Mouse (Mus musculus): ENCODE measurements at regions not wholly inside any gene's neighbourhood (a gene's known extent, or its start where the extent isn't known, plus 50 kb on each side); places are given as distances from the start of the nearest gene placed in this dataset.
A peak's percentile ranks its signal among the peaks of the same experiment; 100 is the strongest.
"Not testable (repeated sequence)": the region's sequence is repeated elsewhere in the genome, so short reads cannot be mapped to it uniquely, and the experiment has no call there.

GRCm38 (mm10) chr8:46355066-46355465 lies 60.6 kb upstream of the Helt start:
- Histone ChIP-seq H3K4me3 (ENCODE audit: low read length) (no peak overlapping the region), H3K27ac (ENCODE audit: low read length) (no peak overlapping the region), H3K9ac (ENCODE audit: low read depth, low read length) (no peak overlapping the region), H3K4me1 (ENCODE audit: control insufficient read depth, insufficient read depth, low read length) (no peaks in the 10 kb centered on the region), H3K27me3 (replicated peaks; ENCODE audit: control insufficient read depth, insufficient read depth, low read length) (no peaks in the 10 kb centered on the region), H3K36me3 (ENCODE audit: control insufficient read depth, insufficient read depth, low read length) (no peaks in the 10 kb centered on the region), H3K9me3 (ENCODE audit: control insufficient read depth, low read length) (no peaks in the 10 kb centered on the region), H3K4me2 (ENCODE audit: low read depth, low read length) (no peak overlapping the region)
- no peak for ATAC-seq
- WGBS, result 91% methylated on average over 4 of the region's 4 CpGs

GRCm38 (mm10) chr8:46357961-46358360 lies 63.5 kb upstream of the Helt start:
- H3K27ac ChIP-seq (ENCODE audit: low read length); H3K9me3 ChIP-seq (ENCODE audit: control insufficient read depth, low read length); H3K36me3 ChIP-seq (ENCODE audit: control insufficient read depth, insufficient read depth, low read length); H3K9ac ChIP-seq (ENCODE audit: low read depth, low read length); H3K4me3 ChIP-seq (ENCODE audit: low read length); H3K4me1 ChIP-seq (ENCODE audit: control insufficient read depth, insufficient read depth, low read length); H3K4me2 ChIP-seq (ENCODE audit: low read depth, low read length); ATAC-seq; H3K27me3 ChIP-seq (replicated peaks; ENCODE audit: control insufficient read depth, insufficient read depth, low read length): not testable (repeated sequence)
- WGBS, result 94% methylated on average over 9 of the region's 9 CpGs

GRCm38 (mm10) chr8:46362871-46363306 lies 68.4 kb upstream of the Helt start:
- Histone ChIP-seq H3K4me1 (ENCODE audit: control insufficient read depth, insufficient read depth, low read length) (no peaks in the 10 kb centered on the region), H3K27ac (ENCODE audit: low read length) (no peak overlapping the region), H3K27me3 (replicated peaks; ENCODE audit: control insufficient read depth, insufficient read depth, low read length) (no peaks in the 10 kb centered on the region), H3K9ac (ENCODE audit: low read depth, low read length) (no peak overlapping the region), H3K4me3 (ENCODE audit: low read length) (no peak overlapping the region), H3K9me3 (ENCODE audit: control insufficient read depth, low read length) (no peaks in the 10 kb centered on the region), H3K36me3 (ENCODE audit: control insufficient read depth, insufficient read depth, low read length) (no peaks in the 10 kb centered on the region), H3K4me2 (ENCODE audit: low read depth, low read length) (no peak overlapping the region)
- WGBS, result 87% methylated on average over 2 of the region's 2 CpGs
- peak; percentile 40; the same call in 1 of the 2 replicates for ATAC-seq

GRCm38 (mm10) chr8:46365711-46366110 lies 71.2 kb upstream of the Helt start:
- ATAC-seq, result no peak

GRCm38 (mm10) chr8:46367125-46367524 lies 72.7 kb upstream of the Helt start:
- Histone ChIP-seq H3K9ac (ENCODE audit: low read depth, low read length) (no peak overlapping the region), H3K27ac (ENCODE audit: low read length) (no peak overlapping the region), H3K4me2 (ENCODE audit: low read depth, low read length) (no peak overlapping the region), H3K4me1 (ENCODE audit: control insufficient read depth, insufficient read depth, low read length) (no peaks in the 10 kb centered on the region), H3K4me3 (ENCODE audit: low read length) (no peak overlapping the region), H3K36me3 (ENCODE audit: control insufficient read depth, insufficient read depth, low read length) (no peaks in the 10 kb centered on the region), H3K27me3 (replicated peaks; ENCODE audit: control insufficient read depth, insufficient read depth, low read length) (no peaks in the 10 kb centered on the region), H3K9me3 (ENCODE audit: control insufficient read depth, low read length) (no peaks in the 10 kb centered on the region)
- WGBS, result 81% methylated on average over 3 of the region's 3 CpGs
- no peak for ATAC-seq

More at GRCm38 (mm10) chr8:46365711-46366110, 71.2 kb upstream of the Helt start:
- H3K4me1 ChIP-seq (ENCODE audit: control insufficient read depth, insufficient read depth, low read length), result no peaks in the 10 kb centered on the region
- no peak overlapping the region for H3K4me3 ChIP-seq (ENCODE audit: low read length)
- no peak overlapping the region for H3K9ac ChIP-seq (ENCODE audit: low read depth, low read length)
- WGBS, result 79% methylated on average over 5 of the region's 5 CpGs
- H3K27me3 ChIP-seq (replicated peaks; ENCODE audit: control insufficient read depth, insufficient read depth, low read length), result no peaks in the 10 kb centered on the region
- H3K36me3 ChIP-seq (ENCODE audit: control insufficient read depth, insufficient read depth, low read length), result no peaks in the 10 kb centered on the region
- no peak overlapping the region for H3K27ac ChIP-seq (ENCODE audit: low read length)
- H3K9me3 ChIP-seq (ENCODE audit: control insufficient read depth, low read length), result no peaks in the 10 kb centered on the region
- H3K4me2 ChIP-seq (ENCODE audit: low read depth, low read length), result no peak overlapping the region

- Histone ChIP-seq H3K4me1 (ENCODE audit: control insufficient read depth, insufficient read depth, low read length) (no peaks in the 10 kb centered on the region), H3K36me3 (ENCODE audit: control insufficient read depth, insufficient read depth, low read length) (no peaks in the 10 kb centered on the region), H3K9ac (ENCODE audit: low read depth, low read length) (no peak overlapping the region), H3K27ac (ENCODE audit: low read length) (no peak overlapping the region), H3K4me3 (ENCODE audit: low read length) (no peak overlapping the region), H3K9me3 (ENCODE audit: control insufficient read depth, low read length) (no peaks in the 10 kb centered on the region), H3K4me2 (ENCODE audit: low read depth, low read length) (no peak overlapping the region), H3K27me3 (replicated peaks; ENCODE audit: control insufficient read depth, insufficient read depth, low read length) (no peaks in the 10 kb centered on the region)
- 35% methylated on average over 4 of the region's 4 CpGs for WGBS
- no peak for ATAC-seq
Measured at GRCm38 (mm10) chr8:46374092-46374491, 79.6 kb upstream of the Helt start.

- no peaks in the 10 kb centered on the region for H3K4me1 ChIP-seq (ENCODE audit: control insufficient read depth, insufficient read depth, low read length)
- H3K36me3 ChIP-seq (ENCODE audit: control insufficient read depth, insufficient read depth, low read length), result no peaks in the 10 kb centered on the region
- H3K27me3 ChIP-seq (replicated peaks; ENCODE audit: control insufficient read depth, insufficient read depth, low read length), result no peaks in the 10 kb centered on the region
- H3K4me2 ChIP-seq (ENCODE audit: low read depth, low read length), result no peak overlapping the region
- H3K9me3 ChIP-seq (ENCODE audit: control insufficient read depth, low read length), result no peaks in the 10 kb centered on the region
- 90% methylated on average over 2 of the region's 2 CpGs for WGBS
- H3K4me3 ChIP-seq (ENCODE audit: low read length), result no peak overlapping the region
- H3K9ac ChIP-seq (ENCODE audit: low read depth, low read length), result no peak overlapping the region
- ATAC-seq, result no peak
- no peak overlapping the region for H3K27ac ChIP-seq (ENCODE audit: low read length)
Measured at GRCm38 (mm10) chr8:46375986-46376385, 81.5 kb upstream of the Helt start.

- no peaks in the 10 kb centered on the region for H3K36me3 ChIP-seq (ENCODE audit: control insufficient read depth, insufficient read depth, low read length)
- ATAC-seq, result peak; percentile 79
- H3K4me1 ChIP-seq (ENCODE audit: control insufficient read depth, insufficient read depth, low read length), result no peaks in the 10 kb centered on the region
- H3K27ac ChIP-seq (ENCODE audit: low read length), result no peak overlapping the region
- H3K4me2 ChIP-seq (ENCODE audit: low read depth, low read length), result no peak overlapping the region
- WGBS, result 69% methylated on average over 7 of the region's 7 CpGs
- H3K9me3 ChIP-seq (ENCODE audit: control insufficient read depth, low read length), result no peaks in the 10 kb centered on the region
- no peak overlapping the region for H3K4me3 ChIP-seq (ENCODE audit: low read length)
- H3K27me3 ChIP-seq (replicated peaks; ENCODE audit: control insufficient read depth, insufficient read depth, low read length), result no peaks in the 10 kb centered on the region
- no peak overlapping the region for H3K9ac ChIP-seq (ENCODE audit: low read depth, low read length)
Measured at GRCm38 (mm10) chr8:46384926-46385325, 85.9 kb upstream of the Acsl1 start.

- Histone ChIP-seq H3K4me2 (ENCODE audit: low read depth, low read length) (no peak overlapping the region), H3K27ac (ENCODE audit: low read length) (no peak overlapping the region), H3K9me3 (ENCODE audit: control insufficient read depth, low read length) (no peaks in the 10 kb centered on the region), H3K4me3 (ENCODE audit: low read length) (no peak overlapping the region), H3K36me3 (ENCODE audit: control insufficient read depth, insufficient read depth, low read length) (no peaks in the 10 kb centered on the region), H3K4me1 (ENCODE audit: control insufficient read depth, insufficient read depth, low read length) (no peaks in the 10 kb centered on the region), H3K27me3 (replicated peaks; ENCODE audit: control insufficient read depth, insufficient read depth, low read length) (no peaks in the 10 kb centered on the region), H3K9ac (ENCODE audit: low read depth, low read length) (no peak overlapping the region)
- WGBS, result 91% methylated on average over 6 of the region's 6 CpGs
- ATAC-seq, result no peak
Measured at GRCm38 (mm10) chr8:46385806-46386205, 85.0 kb upstream of the Acsl1 start.

- ATAC-seq, result peak; percentile 43; the same call in 1 of the 2 replicates
- no peak overlapping the region for H3K9ac ChIP-seq (ENCODE audit: low read depth, low read length)
- no peaks in the 10 kb centered on the region for H3K9me3 ChIP-seq (ENCODE audit: control insufficient read depth, low read length)
- no peak overlapping the region for H3K4me2 ChIP-seq (ENCODE audit: low read depth, low read length)
- no peaks in the 10 kb centered on the region for H3K36me3 ChIP-seq (ENCODE audit: control insufficient read depth, insufficient read depth, low read length)
- no peaks in the 10 kb centered on the region for H3K27me3 ChIP-seq (replicated peaks; ENCODE audit: control insufficient read depth, insufficient read depth, low read length)
- no peak overlapping the region for H3K4me3 ChIP-seq (ENCODE audit: low read length)
- WGBS, result 79% methylated on average over 4 of the region's 4 CpGs
- no peaks in the 10 kb centered on the region for H3K4me1 ChIP-seq (ENCODE audit: control insufficient read depth, insufficient read depth, low read length)
- no peak overlapping the region for H3K27ac ChIP-seq (ENCODE audit: low read length)
Measured at GRCm38 (mm10) chr8:46386553-46386952, 84.3 kb upstream of the Acsl1 start.
